Mouse (Mus musculus) right cerebral cortex, adult 2 months (tissue): ENCODE data around the gene Tmem238.
"Not testable (repeated sequence)": the region's sequence is repeated elsewhere in the genome, so short reads cannot be mapped to it uniquely, and the experiment has no call there.

Experiments used
- DNase-seq, 2 experiments: peaks; one replicate each; pipeline ENCODE4 v3.0.0; 2021 to 2022; ENCODE audit warnings: low spot score in 2 of 2

Gene Tmem238

GRCm38 (mm10) chr7:4789436-4789935 is at the start of gene Tmem238:
Gene Tmem238 (minus strand): TSS chr7:4789656.
- no peak for DNase-seq

DNA sequence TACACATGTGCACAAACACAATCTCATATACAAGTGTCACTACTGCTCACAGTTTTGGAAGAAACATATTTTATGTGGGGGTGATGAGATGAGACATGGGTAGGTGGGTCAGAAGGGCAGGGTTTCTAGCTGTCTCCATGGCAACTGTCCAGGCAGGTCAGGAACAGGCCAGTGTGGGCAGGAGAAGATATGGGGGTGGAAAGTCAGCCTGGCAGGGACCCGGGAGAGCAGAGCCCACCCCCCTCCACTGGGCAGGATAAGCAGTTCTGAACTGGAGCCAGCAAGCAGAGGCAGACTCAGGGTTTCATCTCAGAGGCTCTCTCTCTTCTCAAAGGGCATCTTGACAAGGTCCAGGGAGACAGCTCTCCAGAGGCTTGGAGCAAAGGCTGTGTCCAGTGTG is 48.2 kb upstream of the Tmem238 start:
- DNase-seq, result no peak

- peak in 1 of 2 experiments; percentile 59 for DNase-seq
Measured at GRCm38 (mm10) chr7:4836351-4836792, 46.9 kb upstream of the Tmem238 start.

GRCm38 (mm10) chr7:4835631-4836327 is 46.3 kb upstream of the Tmem238 start:
- no peak for DNase-seq

DNA sequence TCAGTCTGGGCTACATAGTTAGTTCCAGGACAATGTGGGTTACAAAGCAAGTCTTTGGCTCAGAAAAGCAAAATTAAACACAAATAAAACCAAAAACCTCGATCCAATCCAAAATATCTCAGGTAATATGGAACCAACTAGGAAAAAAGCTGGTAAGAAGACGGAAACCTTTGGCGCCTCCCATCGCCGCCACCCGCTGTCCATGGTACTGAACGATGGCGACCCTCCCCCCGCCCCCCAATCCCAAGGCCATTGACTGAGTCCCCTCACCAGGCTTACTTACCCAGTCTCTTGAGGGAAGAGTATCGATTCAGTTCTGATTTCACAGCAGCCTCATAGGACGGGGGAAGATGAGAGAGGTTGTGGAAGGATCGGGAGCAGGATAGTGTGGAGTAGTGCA is 41.0 kb upstream of the Tmem238 start:
- DNase-seq, result no peak

- no peak for DNase-seq
Measured at GRCm38 (mm10) chr7:4825365-4825764, 35.9 kb upstream of the Tmem238 start.

DNA sequence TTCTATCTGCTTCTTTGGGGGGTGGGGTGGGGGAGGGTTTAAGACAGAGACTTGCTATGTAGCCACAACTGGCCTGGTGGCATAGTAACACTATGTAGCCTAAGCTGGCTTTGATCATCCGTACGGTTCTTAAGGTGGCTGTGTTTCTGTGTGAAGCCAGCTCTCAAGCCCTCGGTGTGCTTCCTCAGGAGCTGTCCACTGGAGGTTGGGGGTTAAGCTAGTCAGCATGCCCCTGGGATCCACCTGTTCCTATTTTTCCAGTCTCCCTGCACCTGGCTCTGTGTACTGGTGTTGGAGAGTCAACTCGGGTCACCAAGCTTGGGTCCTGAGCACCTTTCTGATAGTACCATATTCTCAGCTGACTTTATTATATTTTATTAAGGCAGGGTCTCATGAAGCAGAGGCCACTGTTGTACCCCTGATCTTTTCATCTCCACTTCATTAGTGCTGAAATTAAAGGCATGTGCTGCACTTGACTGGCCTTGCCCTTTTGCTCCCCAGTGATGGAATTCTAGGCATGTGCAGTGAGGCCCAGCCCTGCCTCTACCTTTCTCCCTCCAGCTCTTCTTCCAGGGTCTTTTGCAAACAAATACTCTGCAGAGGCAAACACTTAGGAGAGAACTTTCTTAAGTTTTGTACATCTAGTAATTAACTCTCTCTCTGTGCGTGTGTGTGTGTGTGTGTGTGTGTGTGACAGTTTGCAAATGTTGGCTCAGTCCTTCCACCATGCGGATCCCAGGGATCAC is 32.9 kb upstream of the Tmem238 start:
- DNase-seq, result no peak

GRCm38 (mm10) chr7:4821690-4822089 is 32.2 kb upstream of the Tmem238 start:
- no peak for DNase-seq

DNA sequence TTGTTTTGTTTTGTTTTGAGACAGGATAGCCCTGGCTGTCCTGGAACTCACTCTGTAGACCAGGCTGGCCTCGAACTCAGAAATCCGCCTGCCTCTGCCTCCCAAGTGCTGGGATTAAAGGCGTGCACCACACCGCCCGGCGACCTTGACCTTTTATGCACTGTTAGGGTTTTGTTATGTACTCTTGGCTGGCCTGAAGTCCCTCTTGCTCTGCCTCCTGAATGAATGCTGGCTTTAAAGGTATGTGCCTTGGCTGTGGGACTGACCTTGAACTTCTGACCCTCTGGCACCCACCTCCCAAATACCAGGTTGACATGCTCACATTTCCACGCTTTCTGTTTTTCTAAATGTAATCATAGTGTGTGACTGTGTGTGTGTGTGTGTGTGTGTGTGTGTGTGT is 31.5 kb upstream of the Tmem238 start:
- DNase-seq, result not testable (repeated sequence)

- no peak for DNase-seq
Measured at GRCm38 (mm10) chr7:4816559-4816958, 27.1 kb upstream of the Tmem238 start.

GRCm38 (mm10) chr7:4813105-4813791 is 23.8 kb upstream of the Tmem238 start:
- no peak for DNase-seq

DNA sequence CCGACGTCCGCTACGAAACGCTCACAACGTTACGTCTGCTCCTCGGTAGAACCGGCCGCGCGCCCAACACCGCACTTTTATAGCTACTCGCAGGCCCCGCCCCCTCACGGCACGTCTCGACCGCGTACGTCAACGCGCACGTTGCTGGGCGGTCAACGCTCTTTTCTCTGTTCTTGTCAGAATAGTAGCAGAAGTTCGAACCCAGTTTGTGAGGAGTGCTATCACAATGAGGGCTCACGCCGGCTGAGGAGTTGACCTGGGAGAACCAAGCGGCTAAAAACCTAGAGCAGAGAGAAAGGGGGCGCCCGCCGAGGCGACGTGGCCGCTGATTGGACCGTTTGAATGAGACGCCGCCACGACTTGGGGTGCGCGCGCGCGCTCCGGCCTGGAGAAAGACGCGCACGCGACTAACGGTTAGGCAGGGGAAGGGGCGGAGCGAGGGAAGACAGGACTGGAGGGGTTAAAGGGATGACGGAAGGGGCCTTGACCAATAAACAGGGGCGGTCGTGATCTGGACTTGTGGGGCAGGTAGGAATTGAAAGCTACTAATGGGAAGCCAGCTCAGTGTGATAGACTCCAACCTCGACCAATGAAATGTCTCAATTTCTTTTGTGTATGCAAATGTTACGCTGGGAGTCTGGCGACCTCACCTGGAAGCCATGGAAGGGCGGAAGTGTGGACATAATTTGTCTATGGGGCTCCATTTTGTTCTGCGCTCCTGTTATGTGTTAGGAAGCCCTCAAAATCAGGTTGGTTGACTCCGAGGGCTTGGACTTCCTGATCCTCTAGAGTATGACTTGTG is 23.0 kb upstream of the Tmem238 start, which contains the start of gene Ube2s:
Gene Ube2s, minus strand, starts transcription at position 288 of the 802 bp plus-strand sequence.
- DNase-seq, result peak; percentile 97 to 98

- DNase-seq, result no peak
Measured at GRCm38 (mm10) chr7:4811842-4812302, 22.4 kb upstream of the Tmem238 start.

- DNase-seq, result not testable (repeated sequence)
Measured at GRCm38 (mm10) chr7:4811131-4811530, 21.7 kb upstream of the Tmem238 start.

DNA sequence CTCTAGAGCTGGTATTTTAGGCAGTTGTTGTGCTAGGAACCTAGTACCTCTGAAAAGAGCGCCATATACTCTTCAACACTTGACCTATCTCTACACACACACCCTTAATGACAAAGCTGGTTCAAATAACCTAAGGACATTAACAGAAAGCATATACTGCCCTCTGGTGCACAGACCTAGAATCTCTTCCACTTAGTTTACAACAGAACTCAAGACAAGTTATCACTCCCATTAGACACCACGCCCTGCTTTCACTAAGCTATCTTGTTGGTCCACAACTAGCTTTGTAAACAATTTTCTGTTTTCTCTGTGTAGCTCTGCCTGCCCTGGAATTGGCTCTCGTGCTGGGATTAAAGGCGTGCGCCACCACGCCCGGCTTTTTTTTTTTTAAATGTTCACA is 17.3 kb upstream of the Tmem238 start:
- peak in 1 of 2 experiments; percentile 45 for DNase-seq

GRCm38 (mm10) chr7:4802247-4802646 is 12.8 kb upstream of the Tmem238 start:
- no peak for DNase-seq

DNA sequence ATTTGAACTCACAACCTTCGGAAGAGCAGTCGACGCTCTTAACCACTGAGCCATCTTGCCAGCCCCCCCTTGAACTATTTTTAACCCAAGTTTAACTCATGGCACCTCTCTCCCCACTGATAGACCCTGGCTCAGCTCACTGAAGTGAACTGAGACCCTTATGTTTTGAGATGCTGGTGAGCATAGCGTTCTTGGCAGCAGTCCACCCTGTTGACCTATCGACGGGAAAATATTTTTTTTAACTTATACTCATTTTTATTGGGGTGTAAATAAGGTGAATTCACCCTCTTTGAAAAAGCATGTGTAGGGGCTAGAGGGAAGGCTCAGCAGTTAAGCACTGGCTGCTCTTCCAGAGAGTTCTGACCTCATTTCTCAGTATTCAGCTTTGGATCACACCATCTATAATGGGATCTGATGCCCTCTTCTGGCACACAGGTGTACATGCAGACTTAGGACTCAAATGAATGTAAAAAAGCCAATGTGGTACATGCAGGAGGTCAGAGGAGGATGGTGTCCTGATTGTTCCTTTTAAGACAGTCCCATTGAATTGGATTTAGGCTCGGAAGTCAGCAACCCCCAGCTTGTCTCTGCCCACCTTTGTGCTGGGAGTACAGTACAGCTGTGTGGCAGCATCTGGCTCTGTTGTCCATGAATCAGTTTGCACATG is 6.4 kb upstream of the Tmem238 start:
- no peak for DNase-seq

DNA sequence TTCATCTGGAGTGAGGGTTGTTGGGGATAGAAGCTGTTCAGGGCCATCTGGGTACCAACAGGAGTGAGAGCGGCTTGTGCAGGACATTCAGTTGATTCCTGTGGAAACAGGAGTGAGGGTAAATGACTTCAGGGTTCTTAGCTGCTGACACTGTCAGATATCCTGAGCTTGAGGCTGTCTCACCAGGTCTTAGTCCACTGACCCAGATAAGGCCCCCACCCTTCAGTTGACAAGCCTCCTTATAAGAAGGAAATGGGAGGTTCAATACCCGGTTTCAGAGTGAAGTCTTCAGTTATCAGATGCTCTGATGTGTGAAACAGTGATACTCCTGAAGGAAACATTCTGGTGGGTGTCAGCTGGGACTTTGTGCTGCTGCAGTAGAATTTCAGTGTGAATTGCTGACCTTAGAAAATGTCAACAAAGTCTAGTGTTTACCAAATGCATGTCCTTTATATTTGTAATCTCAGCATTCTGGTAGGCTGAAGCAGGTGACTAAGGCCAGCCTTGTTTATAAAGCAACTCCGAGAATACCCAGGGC is 5.2 kb upstream of the Tmem238 start:
- DNase-seq, result no peak

- DNase-seq, result no peak
Measured at GRCm38 (mm10) chr7:4793674-4794073, 4.2 kb upstream of the Tmem238 start.

DNA sequence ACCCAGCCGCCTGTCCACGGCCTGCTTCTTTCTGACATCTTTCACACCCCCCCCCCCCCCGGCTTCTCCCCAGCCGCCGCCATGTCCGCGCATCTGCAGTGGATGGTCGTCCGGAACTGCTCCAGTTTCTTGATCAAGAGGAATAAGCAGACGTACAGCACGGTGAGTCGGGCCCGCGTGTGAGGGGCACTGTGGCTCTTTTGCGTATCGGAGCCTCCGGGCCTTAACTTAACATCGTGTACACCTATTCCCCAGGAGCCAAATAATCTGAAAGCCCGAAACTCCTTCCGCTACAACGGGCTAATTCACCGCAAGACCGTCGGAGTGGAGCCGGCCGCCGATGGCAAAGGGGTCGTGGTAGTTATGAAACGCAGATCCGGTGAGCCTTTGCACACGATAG is 3.8 kb upstream of the Tmem238 start:
- DNase-seq, result not testable (repeated sequence)
